Mouse (Mus musculus) ES-CJ7 (cell line): Measurements from ENCODE around the gene Bmpr1b.
A peak's percentile ranks its signal among the peaks of the same experiment; 100 is the strongest.

ENCODE experiments used
- DNase-seq: peaks from one replicate; pipeline ENCODE4 v3.0.0; 2011; ENCODE audit warnings: low read depth, low spot score

Bmpr1b gene

GRCm38 (mm10) chr3:142043006-142043405, 126.2 kb downstream of the Bmpr1b start:
- DNase-seq = no peak

GRCm38 (mm10) chr3:142040345-142040744, 128.9 kb downstream of the Bmpr1b start:
- no peak for DNase-seq

GRCm38 (mm10) chr3:142034160-142034559, 135.1 kb downstream of the Bmpr1b start:
- no peak for DNase-seq

- no peak for DNase-seq
Measured at GRCm38 (mm10) chr3:142019716-142020115, 149.5 kb downstream of the Bmpr1b start.

GRCm38 (mm10) chr3:141984548-141984947, 184.7 kb downstream of the Bmpr1b start:
- no peak for DNase-seq

- peak; percentile 7 for DNase-seq
Measured at GRCm38 (mm10) chr3:141981613-141982432, 187.4 kb downstream of the Bmpr1b start.

- no peak for DNase-seq
Measured at GRCm38 (mm10) chr3:141966244-141966643, 203.0 kb downstream of the Bmpr1b start.

GRCm38 (mm10) chr3:141952931-141953330, 216.3 kb downstream of the Bmpr1b start:
- no peak for DNase-seq

GRCm38 (mm10) chr3:141950642-141951041, 218.6 kb downstream of the Bmpr1b start:
- DNase-seq = no peak

- DNase-seq = no peak
Measured at GRCm38 (mm10) chr3:141948506-141948905, 220.7 kb downstream of the Bmpr1b start.

- no peak for DNase-seq
Measured at GRCm38 (mm10) chr3:141948096-141948495, 221.1 kb downstream of the Bmpr1b start.

GRCm38 (mm10) chr3:141946846-141947245, 222.4 kb downstream of the Bmpr1b start:
- DNase-seq = no peak

GRCm38 (mm10) chr3:141943317-141943742, 225.9 kb downstream of the Bmpr1b start:
- no peak for DNase-seq

- DNase-seq = no peak
Measured at GRCm38 (mm10) chr3:141940207-141940606, 229.0 kb downstream of the Bmpr1b start.

- no peak for DNase-seq
Measured at GRCm38 (mm10) chr3:141936594-141937272, 232.5 kb downstream of the Bmpr1b start.

- peak; percentile 5 for DNase-seq
Measured at GRCm38 (mm10) chr3:141932956-141933355, 236.3 kb downstream of the Bmpr1b start.

- peak; percentile 90 for DNase-seq
Measured at GRCm38 (mm10) chr3:141931372-141932092, 237.7 kb downstream of the Bmpr1b start.

GRCm38 (mm10) chr3:141923442-141923841, 245.8 kb downstream of the Bmpr1b start:
- no peak for DNase-seq

- DNase-seq = no peak
Measured at GRCm38 (mm10) chr3:141921161-141921560, 248.1 kb downstream of the Bmpr1b start.

- no peak for DNase-seq
Measured at GRCm38 (mm10) chr3:141919661-141920060, 249.6 kb downstream of the Bmpr1b start.

- DNase-seq = no peak
Measured at GRCm38 (mm10) chr3:141917166-141917565, 252.1 kb downstream of the Bmpr1b start.

- DNase-seq = no peak
Measured at GRCm38 (mm10) chr3:141915995-141916394, 253.2 kb downstream of the Bmpr1b start.
